Mouse (Mus musculus) splenic B cell, adult 2 months (primary cell): ENCODE results near the gene Npvf.

Source experiments
- DNase-seq: peaks from one replicate; pipeline ENCODE4 v3.0.0-alpha.2; 2011; ENCODE audit warnings: low read depth, low spot score
- H3K27me3 ChIP-seq: 2 replicates; pipeline ENCODE4 v1.6.1; 2012; ENCODE audit warnings: mild to moderate bottlenecking, low read length, moderate library complexity, mixed read lengths; ENCODE audit not compliant: control insufficient read depth, poor library complexity, insufficient read depth, severe bottlenecking
- H3K36me3 ChIP-seq: 2 replicates; pipeline ENCODE4 v1.6.1; 2012; ENCODE audit warnings: mild to moderate bottlenecking, low read length, moderate library complexity, mixed read lengths; ENCODE audit not compliant: control insufficient read depth, poor library complexity, insufficient read depth, severe bottlenecking

The Npvf gene

GRCm38 (mm10) chr6:50654356-50654755 lies at the start of gene Npvf:
Gene Npvf (minus strand): TSS chr6:50654439.
- Histone ChIP-seq H3K36me3 (no peaks in the 10 kb centered on the region), H3K27me3 (no peaks in the 10 kb centered on the region)
- no peak for DNase-seq

- no peaks in the 10 kb centered on the region for H3K36me3 ChIP-seq
- no peaks in the 10 kb centered on the region for H3K27me3 ChIP-seq
- DNase-seq = no peak
Observed at GRCm38 (mm10) chr6:50689121-50689815, 35.0 kb upstream of the Npvf start.

- no peak for DNase-seq
- no peaks in the 10 kb centered on the region for H3K36me3 ChIP-seq
- no peaks in the 10 kb centered on the region; the same call in 1 of the 2 replicates for H3K27me3 ChIP-seq
Observed at GRCm38 (mm10) chr6:50684646-50685415, 30.6 kb upstream of the Npvf start.

- H3K36me3 ChIP-seq = no peaks in the 10 kb centered on the region
- no peak for DNase-seq
- no peaks in the 10 kb centered on the region; the same call in 1 of the 2 replicates for H3K27me3 ChIP-seq
Observed at GRCm38 (mm10) chr6:50681491-50681890, 27.3 kb upstream of the Npvf start.

GRCm38 (mm10) chr6:50680224-50681215 lies 26.3 kb upstream of the Npvf start:
- H3K27me3 ChIP-seq = no peaks in the 10 kb centered on the region; the same call in 1 of the 2 replicates
- no peak for DNase-seq

GRCm38 (mm10) chr6:50679486-50679828 lies 25.2 kb upstream of the Npvf start:
- H3K27me3 ChIP-seq = no peaks in the 10 kb centered on the region; the same call in 1 of the 2 replicates
- DNase-seq = no peak
- no peaks in the 10 kb centered on the region for H3K36me3 ChIP-seq

More at GRCm38 (mm10) chr6:50680224-50681215, 26.3 kb upstream of the Npvf start:
- H3K36me3 ChIP-seq = no peaks in the 10 kb centered on the region

GRCm38 (mm10) chr6:50678826-50679485 lies 24.7 kb upstream of the Npvf start:
- no peaks in the 10 kb centered on the region for H3K36me3 ChIP-seq
- DNase-seq = peak; percentile 55
- H3K27me3 ChIP-seq = no peaks in the 10 kb centered on the region; the same call in 1 of the 2 replicates

GRCm38 (mm10) chr6:50671191-50671590 lies 17.0 kb upstream of the Npvf start:
- no peak for DNase-seq
- H3K36me3 ChIP-seq = no peaks in the 10 kb centered on the region

GRCm38 (mm10) chr6:50666937-50667336 lies 12.7 kb upstream of the Npvf start:
- no peak for DNase-seq
- Histone ChIP-seq H3K36me3 (no peaks in the 10 kb centered on the region), H3K27me3 (no peaks in the 10 kb centered on the region)

More at GRCm38 (mm10) chr6:50671191-50671590, 17.0 kb upstream of the Npvf start:
- H3K27me3 ChIP-seq = no peaks in the 10 kb centered on the region

- no peak for DNase-seq
- Histone ChIP-seq H3K27me3 (no peaks in the 10 kb centered on the region), H3K36me3 (no peaks in the 10 kb centered on the region)
Observed at GRCm38 (mm10) chr6:50665020-50665419, 10.8 kb upstream of the Npvf start.

GRCm38 (mm10) chr6:50664193-50664592 lies 10.0 kb upstream of the Npvf start:
- no peaks in the 10 kb centered on the region for H3K36me3 ChIP-seq
- H3K27me3 ChIP-seq = no peaks in the 10 kb centered on the region
- no peak for DNase-seq

GRCm38 (mm10) chr6:50662925-50663583 lies 8.8 kb upstream of the Npvf start:
- DNase-seq = no peak
- no peaks in the 10 kb centered on the region for H3K27me3 ChIP-seq
- no peaks in the 10 kb centered on the region for H3K36me3 ChIP-seq

- DNase-seq = no peak
- H3K27me3 ChIP-seq = no peaks in the 10 kb centered on the region
- H3K36me3 ChIP-seq = no peaks in the 10 kb centered on the region
Observed at GRCm38 (mm10) chr6:50661729-50662128, 7.5 kb upstream of the Npvf start.

- H3K36me3 ChIP-seq = no peaks in the 10 kb centered on the region
- DNase-seq = no peak
- H3K27me3 ChIP-seq = no peaks in the 10 kb centered on the region
Observed at GRCm38 (mm10) chr6:50658466-50658865, 4.2 kb upstream of the Npvf start.
